Mouse (Mus musculus) left cerebral cortex, postnatal 25 days (tissue): ENCODE measurements around the gene Pla2g6. TPM values are rescaled to one million over a fixed set of nuclear protein-coding genes. Genes with fewer than 3 reads are reported as not detected.

Source experiments
- DNase-seq, 2 experiments: peaks; one replicate each; pipeline ENCODE4 v3.0.0; 2022; ENCODE audit warnings: low spot score in 2 of 2, mixed read lengths in 1 of 2
- intact Hi-C: fragments of 180-260 bp; cut with DNase I; formaldehyde crosslinking; loops from one replicate; pipeline ENCODE4 v1.15.1; 2025
- total RNA-seq, 2 experiments: library from RNA; stranded (reverse); gene quantifications; 2 replicates each; pipeline ENCODE4 v1.2.3; 2021

Pla2g6 gene
- total RNA-seq, 2 experiments from 2014 or later, result 20.6 to 22.4 TPM

DNA sequence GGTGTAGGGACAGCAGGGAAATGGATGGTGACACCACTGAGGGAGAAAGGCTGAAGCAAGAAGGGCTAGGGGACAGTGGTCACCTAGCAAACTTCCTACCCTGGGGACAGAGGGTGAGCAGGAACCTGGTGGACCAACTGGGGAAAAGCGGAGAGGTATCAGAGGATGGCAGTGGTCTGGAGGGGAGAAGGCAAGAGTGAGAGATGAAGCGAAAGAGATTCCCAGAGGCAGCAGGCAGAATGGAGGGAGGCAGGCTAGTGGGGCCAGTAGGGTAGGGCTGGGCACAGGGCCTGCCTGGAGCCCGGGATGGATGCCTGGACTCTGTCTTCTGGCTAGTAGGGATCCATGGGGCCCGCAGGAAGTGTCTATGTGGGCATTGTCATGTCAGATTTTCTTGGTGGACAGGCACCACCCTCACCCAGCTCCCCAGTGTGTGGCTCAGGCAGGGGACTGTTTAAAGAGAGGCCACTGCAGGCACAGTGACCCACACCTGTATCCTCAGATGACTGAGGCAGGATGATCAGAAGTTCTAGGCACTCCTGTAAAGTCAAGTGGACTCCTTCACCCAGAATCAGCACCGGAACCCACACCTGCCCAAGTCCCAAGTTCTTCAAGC is 25.6 kb upstream of the Pla2g6 start:
- intact Hi-C loops, result no loop called here
- no peak for DNase-seq

DNA sequence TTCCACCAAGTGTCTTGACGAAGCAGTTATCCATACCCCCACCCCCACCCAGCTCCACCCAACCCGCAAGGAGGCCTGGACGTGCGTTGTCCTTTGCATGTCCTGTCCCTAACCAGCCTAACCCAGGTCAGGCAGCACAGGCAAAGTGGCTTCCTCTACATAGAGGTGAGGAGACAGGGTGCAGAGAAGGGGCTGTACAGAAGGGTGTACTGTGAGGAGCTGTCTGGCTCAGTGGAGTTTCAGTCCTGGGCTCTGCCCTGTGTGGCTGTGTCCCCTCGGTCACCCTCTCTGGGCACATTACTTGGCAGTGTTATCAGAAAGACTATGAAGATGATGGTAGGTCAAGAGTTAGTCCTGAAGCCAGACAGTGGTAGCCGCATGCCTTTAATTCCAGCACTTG is 24.3 kb upstream of the Pla2g6 start:
- intact Hi-C loops, result no loop called here
- no peak for DNase-seq

DNA sequence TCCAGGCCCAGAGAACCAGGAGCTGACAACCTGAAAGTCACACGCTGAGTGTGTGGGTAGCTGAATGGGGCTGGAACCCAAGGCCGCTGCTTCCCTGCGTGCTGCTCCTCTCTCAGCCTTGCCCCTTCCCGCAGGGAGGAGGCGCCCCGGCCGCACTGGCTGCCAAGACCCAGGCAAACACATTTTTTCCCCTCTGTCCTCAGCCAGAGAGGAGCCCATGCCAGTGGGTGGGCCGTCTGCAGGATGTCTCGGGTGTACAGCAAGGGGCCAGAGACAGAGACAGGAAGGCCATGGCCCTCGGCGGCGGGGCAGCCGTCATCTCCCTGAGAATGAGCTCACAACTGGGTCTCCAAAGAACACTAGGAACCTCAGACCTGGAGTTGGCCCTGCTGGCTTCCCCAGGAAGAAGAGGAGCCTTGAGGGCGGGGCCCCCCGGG is 23.2 kb upstream of the Pla2g6 start:
- DNase-seq, result no peak
- intact Hi-C loops, result no loop called here

DNA sequence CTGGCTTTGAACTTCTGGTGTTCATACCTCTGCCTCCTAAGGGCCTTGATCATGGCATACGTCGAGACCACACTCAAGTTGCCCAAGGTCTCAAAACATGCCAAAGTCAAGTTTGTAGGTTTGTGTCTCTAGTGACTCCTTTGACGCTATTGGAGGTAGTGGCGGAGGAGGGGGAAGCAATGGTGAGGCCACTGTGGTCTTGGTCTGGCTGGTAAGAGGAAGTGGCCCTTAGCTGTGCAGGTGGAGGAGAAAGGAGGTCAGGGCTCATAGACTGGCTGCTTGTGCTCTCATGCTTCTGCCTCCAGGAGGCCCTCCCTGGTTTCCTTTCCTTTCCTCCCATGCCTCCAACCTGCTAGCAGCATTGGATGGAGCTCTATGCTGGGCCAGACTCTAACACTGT is 22.7 kb upstream of the Pla2g6 start:
- intact Hi-C loops, result no loop called here
- DNase-seq, result no peak

DNA sequence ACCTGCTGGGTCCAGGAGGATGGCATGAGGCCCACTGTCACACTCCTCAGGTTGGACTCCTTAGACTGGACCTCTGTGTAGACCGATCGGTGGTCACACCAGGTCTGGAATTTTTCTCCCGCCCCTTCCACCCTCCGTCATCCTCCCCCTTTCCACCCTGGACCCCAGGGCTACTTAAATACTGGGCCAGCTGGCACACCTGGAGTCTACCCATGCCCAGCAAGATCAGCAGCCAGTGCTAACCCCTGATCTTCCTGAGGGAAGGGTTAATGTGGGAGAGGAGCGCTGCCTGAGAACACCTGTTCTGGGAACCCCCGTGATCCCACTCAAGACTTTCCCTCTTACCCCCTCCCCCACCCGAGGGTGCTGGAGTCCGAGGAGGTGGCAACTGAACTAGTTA is 20.5 kb upstream of the Pla2g6 start:
- intact Hi-C loops, result no loop called here
- DNase-seq, result no peak

DNA sequence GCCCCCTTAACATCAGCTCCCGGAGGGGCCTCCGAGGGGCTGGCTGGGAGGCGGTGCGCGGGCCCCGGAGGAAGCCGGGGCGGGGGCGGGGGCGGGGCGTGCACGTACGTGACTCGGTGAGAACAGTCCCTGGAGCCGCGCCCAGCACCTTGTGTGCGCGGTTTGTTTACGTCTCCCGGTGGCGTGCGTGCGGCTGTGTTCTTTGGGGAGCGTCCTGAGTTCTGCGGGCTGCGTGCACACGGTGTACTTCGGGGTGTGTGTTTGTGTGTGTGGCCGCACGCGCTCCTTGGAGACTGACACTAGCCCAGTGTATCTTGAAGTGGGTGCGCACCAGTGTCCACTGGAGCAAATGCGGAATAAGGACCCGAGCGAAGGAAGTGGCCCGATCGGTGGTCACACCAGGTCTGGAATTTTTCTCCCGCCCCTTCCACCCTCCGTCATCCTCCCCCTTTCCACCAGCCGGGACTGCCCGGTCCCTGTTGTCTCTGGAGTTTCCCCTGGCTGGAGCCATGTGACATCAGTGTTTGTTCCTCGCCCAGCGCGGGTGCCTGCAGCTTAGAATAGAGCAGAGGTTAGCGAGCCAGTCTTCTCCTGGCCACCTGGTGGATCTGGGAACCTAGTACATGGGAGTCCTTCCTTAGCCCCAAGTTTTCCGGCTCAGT is 19.8 kb upstream of the Pla2g6 start:
- intact Hi-C loops, result no loop called here
- no peak for DNase-seq

DNA sequence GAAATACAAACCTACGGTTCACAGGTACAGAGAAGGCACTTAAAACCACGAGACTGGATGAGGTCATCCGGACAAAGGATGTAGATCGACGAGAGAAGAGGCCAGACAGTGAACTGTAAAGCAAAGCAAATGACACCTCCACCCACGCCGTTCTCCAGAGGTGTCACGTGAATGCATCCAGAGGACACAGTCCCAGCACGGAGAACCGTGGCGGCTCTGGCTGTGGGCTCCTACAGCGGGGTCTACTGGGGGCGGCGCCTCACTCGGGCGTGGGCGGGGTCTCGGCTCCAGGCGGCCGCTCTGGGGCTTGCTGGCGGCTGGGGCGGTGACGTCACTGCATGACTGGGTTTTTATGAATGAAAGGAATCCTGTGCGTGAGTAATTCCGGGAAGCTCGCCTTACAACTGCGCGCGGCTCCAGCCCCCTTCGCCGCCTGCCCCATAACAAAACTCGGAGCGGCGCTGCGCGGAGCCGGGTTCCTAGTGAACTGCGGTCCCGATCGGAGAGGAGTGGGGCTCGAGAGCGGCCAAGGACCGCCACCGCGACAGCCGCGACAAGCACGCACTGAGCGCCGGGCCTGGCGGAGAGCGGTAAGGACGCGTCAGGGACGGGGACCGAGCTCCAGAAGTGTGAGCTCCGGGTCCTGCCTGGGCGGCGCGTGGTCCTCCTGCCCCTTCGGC is 19.1 kb upstream of the Pla2g6 start:
- intact Hi-C loops, result no loop called here
- DNase-seq, result peak; percentile 88 to 91

DNA sequence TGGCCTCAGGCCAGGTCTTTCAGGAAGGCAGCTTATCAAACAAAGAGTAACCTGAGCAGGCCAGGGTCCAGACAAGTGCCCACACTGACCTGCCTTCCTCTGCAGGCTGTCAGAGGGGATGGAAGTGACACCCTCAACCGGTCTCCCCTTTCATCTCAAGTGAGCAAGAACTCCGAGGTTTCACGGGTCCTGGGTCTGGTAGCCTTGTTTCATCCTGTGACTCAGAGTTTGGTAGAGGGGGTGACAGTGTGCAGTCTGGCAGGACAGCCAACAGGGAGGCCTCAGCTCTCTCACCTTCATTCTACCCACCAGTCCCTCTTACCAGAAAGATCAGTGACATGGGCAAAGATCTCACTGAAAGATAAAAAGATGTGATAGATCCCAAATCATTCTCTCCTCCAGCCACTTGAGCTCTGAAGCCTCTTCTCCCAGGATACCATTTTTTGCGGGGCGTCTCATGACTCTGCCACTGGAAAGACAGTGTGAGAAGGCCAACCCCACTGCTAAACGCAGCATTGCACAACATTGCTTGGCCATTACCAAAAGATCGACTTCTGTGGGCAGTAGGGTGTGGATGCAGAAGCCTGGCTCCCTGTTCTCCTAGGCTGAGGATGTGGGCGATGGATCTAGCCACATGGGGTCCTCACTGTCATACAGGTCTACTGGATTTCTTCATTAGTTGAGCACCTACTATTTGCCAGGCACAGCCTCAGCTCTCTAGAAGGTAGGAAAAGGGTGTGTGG is 18.0 kb upstream of the Pla2g6 start, which contains the start of gene Maff:
Gene Maff, plus strand, starts transcription at position 571 of the 743 bp plus-strand sequence.
- intact Hi-C loops, result no loop called here
- no peak for DNase-seq

DNA sequence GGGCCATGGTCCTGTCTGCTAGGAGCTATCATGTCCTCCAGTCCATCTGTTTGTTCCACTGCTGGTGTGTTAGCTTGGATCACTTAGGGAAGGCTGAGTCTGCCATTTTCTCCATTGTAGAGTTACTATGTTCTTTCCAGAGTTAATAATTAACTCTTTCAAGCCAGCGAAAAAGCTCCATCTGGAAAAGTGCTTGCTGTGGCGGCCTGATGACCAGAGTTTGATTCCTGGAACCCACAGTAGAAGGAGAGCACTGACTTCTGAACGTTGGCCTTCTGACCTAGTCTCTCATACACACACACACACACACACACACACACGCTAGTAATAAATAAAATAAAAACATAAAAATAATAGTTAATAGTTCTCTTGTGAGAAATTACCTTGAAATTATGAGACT is 16.4 kb upstream of the Pla2g6 start:
- intact Hi-C loops, result no loop called here
- no peak for DNase-seq

DNA sequence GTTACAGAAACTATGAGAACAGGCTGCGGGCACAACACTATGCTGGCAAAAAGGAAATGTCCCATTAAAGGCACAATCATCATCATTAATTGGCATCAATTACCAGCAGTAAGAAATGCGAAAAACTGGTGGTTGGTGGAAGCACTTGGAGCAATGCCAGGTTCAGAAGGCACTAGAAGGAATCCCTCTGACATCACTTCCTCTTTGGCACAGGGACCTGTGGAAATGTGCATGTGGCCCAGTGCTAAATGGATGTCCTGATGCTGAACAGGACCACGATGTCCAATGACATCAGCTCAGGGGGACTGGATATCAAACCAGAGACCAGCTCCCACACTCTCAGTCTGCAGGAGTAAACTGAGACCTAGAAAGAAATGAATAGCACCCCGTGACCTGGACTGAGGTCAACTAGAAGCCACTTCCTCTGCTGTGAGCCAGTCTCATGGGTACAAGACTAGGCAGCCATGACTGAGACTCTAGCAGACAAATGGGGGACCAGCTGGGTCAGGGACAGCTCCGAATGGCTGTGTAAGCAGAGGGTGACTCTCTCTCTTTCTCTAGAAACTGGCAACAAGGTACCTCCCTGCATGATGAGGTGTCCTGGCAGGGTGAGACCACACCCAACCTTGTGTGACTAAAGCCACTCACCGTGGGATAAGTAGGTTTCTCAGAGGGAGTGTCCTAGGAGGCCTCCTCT is 14.6 kb upstream of the Pla2g6 start:
- DNase-seq, result no peak
- intact Hi-C loops, result no loop called here

DNA sequence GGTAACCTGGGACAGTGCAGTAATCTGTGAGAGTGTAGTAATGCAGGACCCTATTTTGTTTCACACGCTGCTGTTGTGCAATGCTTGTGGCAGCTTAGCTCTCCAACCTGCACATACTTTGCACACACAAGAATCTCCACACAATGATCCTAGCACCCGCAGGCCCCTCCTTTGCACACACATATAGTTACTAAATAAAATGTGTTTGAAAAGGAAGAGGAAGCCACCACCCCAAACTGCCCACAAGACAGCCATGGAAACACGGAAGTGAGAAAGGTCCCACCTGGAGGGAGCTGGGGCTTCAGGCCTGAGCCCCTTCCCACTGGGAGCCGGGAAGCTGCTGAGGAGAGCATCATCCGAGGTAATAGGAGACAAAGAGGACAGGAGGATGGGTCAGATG is 10.8 kb upstream of the Pla2g6 start:
- intact Hi-C loops, result no loop called here
- DNase-seq, result no peak

DNA sequence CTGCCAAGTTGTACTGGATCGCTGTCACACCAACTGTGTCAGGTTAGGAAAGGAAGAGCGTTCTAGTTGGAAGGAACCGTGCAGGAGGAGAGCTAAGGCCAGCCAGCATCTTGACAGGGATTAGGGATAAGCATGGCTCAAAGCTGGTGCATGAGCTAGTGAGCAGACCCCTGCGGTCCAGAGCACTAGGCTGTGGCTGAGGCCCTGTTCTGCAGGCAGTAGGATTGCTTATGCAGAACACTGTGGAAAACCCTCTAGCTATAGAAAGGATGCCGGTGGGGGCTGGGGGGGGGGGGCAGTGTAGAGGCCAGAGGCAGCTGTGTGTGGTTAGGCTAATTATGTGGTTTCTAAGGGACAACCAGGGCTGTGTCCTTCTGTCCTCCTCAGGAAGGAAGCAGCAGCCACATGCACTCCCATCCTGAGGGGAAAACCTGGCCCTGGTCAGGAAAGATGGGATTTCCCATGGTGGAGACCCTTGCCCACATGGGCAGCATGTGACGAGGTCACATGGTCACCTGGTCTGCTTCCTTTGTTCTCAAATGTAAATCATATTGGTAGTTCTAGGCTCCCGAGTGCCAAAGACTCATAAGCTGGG is 7.0 kb upstream of the Pla2g6 start:
- intact Hi-C loops, result no loop called here
- DNase-seq, result no peak

DNA sequence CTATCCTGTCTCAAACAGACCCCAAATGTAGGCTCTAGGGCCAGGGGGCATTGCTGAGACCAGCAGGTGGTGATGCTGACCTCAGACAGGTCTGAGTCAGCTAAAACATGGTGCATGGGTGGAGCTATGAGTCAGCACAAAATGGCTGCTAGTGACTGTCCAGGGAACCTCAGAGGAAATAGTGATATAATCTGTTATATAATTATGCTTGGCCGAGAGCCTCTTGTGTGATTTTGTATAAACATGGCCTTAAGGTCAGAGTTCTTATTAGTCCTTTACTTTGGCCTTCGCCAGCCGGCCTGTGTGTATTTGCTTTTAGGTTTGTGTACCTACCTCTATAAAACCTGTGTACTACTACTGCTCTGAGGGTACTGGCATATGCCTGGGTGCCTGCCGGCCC is 5.2 kb upstream of the Pla2g6 start:
- no peak for DNase-seq
- intact Hi-C loops, result no loop called here

DNA sequence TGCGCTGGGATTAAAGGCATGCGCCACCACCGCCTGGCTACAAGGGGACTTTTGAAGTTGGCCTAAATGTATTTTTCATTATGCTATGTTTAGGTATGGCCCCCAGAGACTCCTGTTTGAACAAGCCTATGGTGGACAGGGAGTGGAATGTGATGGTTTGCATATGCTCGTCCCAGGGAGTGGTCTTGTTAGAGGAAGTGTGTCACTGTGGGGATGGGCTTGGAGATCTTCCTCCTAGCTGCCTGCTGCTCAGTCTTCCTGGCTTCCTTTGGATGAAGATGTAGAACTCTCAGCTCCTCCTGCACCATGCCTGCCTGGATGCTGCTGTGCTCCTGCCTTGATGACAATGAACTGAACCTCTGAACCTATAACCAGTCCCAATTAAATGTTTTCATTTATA is 2.3 kb upstream of the Pla2g6 start:
- DNase-seq, result no peak
- intact Hi-C loops, result no loop called here

DNA sequence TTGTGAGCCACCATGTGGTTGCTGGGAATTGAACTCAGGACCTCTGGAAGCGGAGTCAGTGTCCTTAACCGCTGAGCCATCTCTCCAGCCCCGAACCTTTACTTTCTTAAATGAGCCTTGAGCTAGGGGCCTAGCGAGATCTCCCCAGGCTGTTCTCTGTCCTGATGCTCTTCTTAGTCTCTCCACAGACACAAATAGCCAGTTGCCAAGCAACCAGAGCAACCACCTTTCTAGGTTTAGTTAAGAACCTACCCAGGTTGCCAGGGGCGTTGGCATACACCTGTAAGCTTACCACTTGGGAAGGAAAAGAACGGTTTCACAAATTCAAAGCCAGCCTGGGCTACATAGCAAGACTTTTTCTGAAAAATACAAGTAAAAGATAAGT is 1.8 kb upstream of the Pla2g6 start:
- intact Hi-C loops, result loop anchor here (2.0 kb wide), 1 partner anchor 87 kb away; no protein-coding TSS in a partner anchor
- no peak for DNase-seq

DNA sequence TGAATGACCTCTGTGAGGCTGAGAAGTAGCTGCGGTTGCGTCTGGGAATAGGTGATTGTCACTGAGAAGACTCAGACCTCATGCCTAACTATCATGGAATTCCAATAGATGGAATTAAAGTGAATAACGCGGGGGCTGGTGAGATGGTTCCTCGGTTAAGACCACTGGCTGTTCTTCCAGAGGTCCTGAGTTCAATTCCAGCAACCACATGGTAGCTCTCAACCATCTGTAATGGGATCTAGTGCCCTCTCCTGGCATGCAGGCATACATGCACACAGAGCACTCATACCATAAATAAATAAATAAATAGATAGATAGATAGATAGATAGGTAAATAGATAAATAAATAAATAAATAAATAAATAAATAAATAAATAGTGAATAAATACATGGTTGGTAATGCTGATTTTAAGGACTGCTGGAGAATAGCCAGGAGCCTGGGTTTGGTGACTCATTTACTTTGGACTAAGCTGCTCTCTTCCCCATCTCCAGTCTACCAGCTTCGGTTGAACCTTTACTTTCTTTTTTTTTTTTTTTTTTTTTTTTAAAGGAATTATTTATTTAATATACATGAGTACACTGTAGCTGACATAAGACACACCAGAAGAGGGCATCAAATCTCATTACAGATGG is 1.3 kb upstream of the Pla2g6 start:
- intact Hi-C loops, result loop anchor here (2.0 kb wide), 1 partner anchor 87 kb away; no protein-coding TSS in a partner anchor
- DNase-seq, result no peak

DNA sequence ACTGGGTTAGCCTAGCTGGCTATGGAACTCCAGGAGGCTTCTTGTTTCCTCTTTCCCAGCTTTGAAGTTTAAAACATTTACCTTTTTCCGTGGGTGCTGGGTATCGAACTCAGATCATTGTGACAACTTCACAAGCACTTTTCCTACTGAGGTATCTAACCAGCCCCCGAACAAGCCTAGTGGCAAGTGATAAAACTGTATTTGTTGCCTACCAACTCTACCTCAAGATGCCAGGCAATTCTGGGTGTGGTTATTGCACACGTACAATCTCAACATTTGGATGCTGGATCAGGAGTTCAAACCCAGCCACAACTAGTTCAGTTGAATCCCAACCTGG is 717 bp upstream of the Pla2g6 start:
- intact Hi-C loops, result loop anchor here (2.0 kb wide), 1 partner anchor 86 kb away; no protein-coding TSS in a partner anchor
- no peak for DNase-seq

DNA sequence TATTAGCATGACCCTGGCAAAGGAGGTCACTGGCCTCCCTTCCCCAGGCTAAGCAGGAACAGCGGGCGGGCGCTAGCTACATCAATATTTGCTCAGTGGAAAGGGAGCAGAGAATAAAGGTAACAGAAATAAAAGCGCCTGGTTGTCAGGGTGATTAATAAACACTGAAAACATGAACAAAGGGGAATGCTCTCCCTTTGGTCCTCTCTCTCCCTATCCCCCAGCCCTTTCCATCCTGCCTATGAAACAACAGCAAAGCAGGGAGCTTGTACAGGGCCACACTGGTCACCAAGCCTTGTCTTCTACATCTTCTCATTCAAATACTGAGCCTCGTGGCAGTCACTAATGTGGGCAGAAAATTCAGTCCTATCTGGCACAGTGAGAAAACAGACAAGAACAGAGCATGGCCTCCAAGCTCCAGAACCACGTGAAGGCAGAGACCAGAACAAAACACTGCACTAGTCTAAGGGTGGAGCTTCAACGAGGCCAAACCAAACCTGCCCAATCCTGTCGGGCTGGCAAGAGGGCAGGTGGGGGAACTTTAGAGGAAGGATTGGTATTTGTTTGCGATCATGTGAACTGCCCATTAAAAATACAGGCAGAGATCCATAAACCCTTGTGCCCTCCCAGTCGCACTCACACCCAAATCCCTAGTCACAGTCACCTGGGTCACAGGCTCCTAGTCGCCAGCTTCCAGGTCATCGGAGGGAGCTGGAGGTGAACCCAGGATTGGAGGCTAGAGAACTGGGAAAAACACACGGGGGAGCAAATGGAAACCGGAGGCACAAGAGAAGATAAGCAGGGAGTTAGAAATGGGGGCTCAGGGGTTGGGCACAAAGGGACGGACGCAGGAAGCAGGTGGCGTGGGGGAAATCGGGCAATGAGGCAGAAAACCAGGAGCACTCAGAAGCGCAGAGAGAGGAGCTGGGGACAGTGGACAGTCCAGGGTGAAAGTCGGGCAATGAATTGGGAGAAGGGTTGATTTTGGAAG is 924 bp downstream of the Pla2g6 start:
- peak in 1 of 2 experiments; percentile 29 for DNase-seq
- intact Hi-C loops, result no loop called here
